In genomic region chr1:167599211-167599735, GRCm38 (mm10) we compare ENCODE assay signal across 10 mouse cellular contexts. TPM values are rescaled to one million over a fixed set of nuclear protein-coding genes. Genes with fewer than 3 reads are reported as not detected.
DNase-seq lines count a peak whose midpoint lies in the region; ATAC-seq and TF ChIP-seq lines count a peak whose summit lies in the region.
"Had no signal": no experiment of that assay in that cellular context is flagged by ENCODE, and none has a peak within 500 bp of the region (broad histone marks: within the 10 kb centered on the region; RNA-seq: fewer than 3 reads in every experiment).

No protein-coding gene starts in this region.

- peak; percentile 28 for DNase-seq in gastrocnemius, adult 2 months
- DNase-seq in gastrocnemius, adult 18-20 months (ENCODE audit: low spot score): no peak
- no peak for DNase-seq in lung, postnatal 0 days (ENCODE audit: low spot score)
- DNase-seq in c-Kit-positive CD71-positive TER-119-positive erythroid progenitor cells, embryonic 14.5 days (ENCODE audit: low spot score): no peak
- DNase-seq: gastrocnemius, postnatal 10 days; right cerebral cortex, postnatal 25 days had no signal

- 22% methylated on average over 7 of the region's 7 CpGs for WGBS in lung, embryonic 15.5 days
- WGBS in lung, postnatal 0 days: 25% methylated on average over 7 of the region's 7 CpGs
- 5% methylated on average over 7 of the region's 7 CpGs for WGBS in limb, embryonic 12.5 days
- WGBS in olfactory bulb, adult 2 months: 27% methylated on average over 7 of the region's 7 CpGs

- H3K27me3 ChIP-seq in lung, embryonic 15.5 days: peaks cover 73% of the 10 kb centered on the region
- H3K27me3 ChIP-seq in lung, postnatal 0 days (replicated peaks; ENCODE audit: insufficient read depth, low read length): peaks cover 11% of the 10 kb centered on the region; the same call in 1 of the 2 replicates
- H3K27me3 ChIP-seq in limb, embryonic 12.5 days: peaks cover 63% of the 10 kb centered on the region

- peak overlapping the region; percentile 73; the same call in 1 of the 2 replicates for H3K4me2 ChIP-seq in lung, embryonic 15.5 days
- H3K4me2 ChIP-seq in lung, postnatal 0 days (replicated peaks; ENCODE audit: low read depth, low read length): no peak overlapping the region
- H3K4me2 ChIP-seq in limb, embryonic 12.5 days: peak overlapping the region; percentile 83

- peak overlapping the region; percentile 68 for H3K4me3 ChIP-seq in gastrocnemius, adult 2 months
- H3K4me3 ChIP-seq in lung, embryonic 15.5 days: no peak overlapping the region
- no peak overlapping the region for H3K4me3 ChIP-seq in lung, postnatal 0 days (ENCODE audit: low read depth, low read length)
- H3K4me3 ChIP-seq in limb, embryonic 12.5 days (replicated peaks): peak overlapping the region; percentile 45
- peak overlapping the region; percentile 22 for H3K4me3 ChIP-seq in olfactory bulb, adult 2 months (ENCODE audit: insufficient read depth, low read depth, low read length)

- TF ChIP-seq EP300 in lung, postnatal 0 days (IDR thresholded peaks at IDR 0.05): no peak

- TF ChIP-seq POLR2A in olfactory bulb, adult 2 months (IDR thresholded peaks at IDR 0.05; ENCODE audit: insufficient read depth, low read depth, low read length): no peak

- H3K27ac ChIP-seq in gastrocnemius, adult 2 months: peak overlapping the region; percentile 82
- H3K27ac ChIP-seq in lung, embryonic 15.5 days: no peak overlapping the region
- H3K27ac ChIP-seq in lung, postnatal 0 days (ENCODE audit: low read length): no peak overlapping the region
- H3K27ac ChIP-seq in limb, embryonic 12.5 days: no peak overlapping the region
- no peak overlapping the region for H3K27ac ChIP-seq in olfactory bulb, adult 2 months (ENCODE audit: insufficient read depth, low read depth, low read length)

- H3K36me3 ChIP-seq in lung, embryonic 15.5 days: no peaks in the 10 kb centered on the region
- H3K36me3 ChIP-seq in lung, postnatal 0 days (ENCODE audit: insufficient read depth, low read length): no peaks in the 10 kb centered on the region
- no peaks in the 10 kb centered on the region for H3K36me3 ChIP-seq in limb, embryonic 12.5 days

- intact Hi-C loops in gastrocnemius, adult 2 months (cut with DNase I): no loop called here

- peaks cover 6% of the 10 kb centered on the region; the same call in 1 of the 2 replicates for H3K4me1 ChIP-seq in lung, embryonic 15.5 days
- no peaks in the 10 kb centered on the region for H3K4me1 ChIP-seq in lung, postnatal 0 days (ENCODE audit: insufficient read depth, low read depth, low read length)
- H3K4me1 ChIP-seq in limb, embryonic 12.5 days (replicated peaks): peaks cover 22% of the 10 kb centered on the region
- H3K4me1 ChIP-seq in olfactory bulb, adult 2 months (ENCODE audit: control insufficient read depth, insufficient read depth, low read length): peaks cover 17% of the 10 kb centered on the region

- no peaks in the 10 kb centered on the region for H3K9me3 ChIP-seq in lung, embryonic 15.5 days
- H3K9me3 ChIP-seq in lung, postnatal 0 days (ENCODE audit: low read length): no peaks in the 10 kb centered on the region
- no peaks in the 10 kb centered on the region for H3K9me3 ChIP-seq in limb, embryonic 12.5 days

- H3K9ac ChIP-seq in lung, embryonic 15.5 days: no peak overlapping the region
- H3K9ac ChIP-seq in lung, postnatal 0 days (replicated peaks; ENCODE audit: low read depth): no peak overlapping the region
- H3K9ac ChIP-seq in limb, embryonic 12.5 days (replicated peaks): no peak overlapping the region

- TF ChIP-seq CTCF in gastrocnemius, adult 2 months (IDR thresholded peaks at IDR 0.05): no peak
- TF ChIP-seq CTCF in lung, postnatal 0 days (IDR thresholded peaks at IDR 0.05): no peak
- TF ChIP-seq CTCF in olfactory bulb, adult 2 months (IDR thresholded peaks at IDR 0.05; ENCODE audit: insufficient read depth, low read depth, low read length): no peak

- no peak for ATAC-seq in lung, embryonic 15.5 days (ENCODE audit: borderline replicate concordance, extremely low read depth, low FRiP score, low TSS enrichment)
- no peak for ATAC-seq in lung, postnatal 0 days
- no peak for ATAC-seq in limb, embryonic 12.5 days (ENCODE audit: insufficient number of reproducible peaks, insufficient read depth, low FRiP score, low TSS enrichment, low read depth)
- ATAC-seq in frontal cortex, adult (ENCODE audit: low TSS enrichment): no peak

RNA-seq across cellular contexts. Expression of gene Rxrg, which starts 1.1 kb away (rescaled TPM):
- 10 to 100 TPM; 58.4 to 59.6 TPM for total RNA-seq in gastrocnemius, adult 2 months (2021)
- total RNA-seq in gastrocnemius, adult 18-20 months (2021): 10 to 100 TPM; 54.1 to 60.4 TPM
- 0.37 and 0.57 TPM in 2 replicates for polyA plus RNA-seq in lung, embryonic 15.5 days (2015; fragmentation: Nextera tagmentation; extraction: Ambion mirVana)
- 0.42 and 0.60 TPM in 2 replicates for polyA plus RNA-seq in lung, postnatal 0 days (2015; fragmentation: Nextera tagmentation; extraction: Ambion mirVana)
- 14.2 and 14.4 TPM in 2 replicates for polyA plus RNA-seq in limb, embryonic 12.5 days (2016; fragmentation: Nextera tagmentation; extraction: Ambion mirVana)
- not detected in 2 replicates for polyA plus RNA-seq in olfactory bulb, adult 2 months (2012; ENCODE audit: insufficient read depth, insufficient read length, low replicate concordance, missing spikeins)

Comparison
In these comparisons a context has a peak if more than half of its experiments do, and no peak if none do; other contexts are left out.
1. H3K4me3 ChIP-seq: peak in gastrocnemius, adult 2 months (single experiment), limb, embryonic 12.5 days (single experiment) and olfactory bulb, adult 2 months (single experiment); none in lung, embryonic 15.5 days (single experiment) and lung, postnatal 0 days (single experiment).